Mouse (Mus musculus) left cerebral cortex, adult 11 months (tissue): Measurements from ENCODE around the gene Sv2b.

ENCODE experiments used
- DNase-seq: peaks from one replicate; pipeline ENCODE4 v3.0.0; 2022; ENCODE audit warnings: low spot score

Sv2b gene

DNA sequence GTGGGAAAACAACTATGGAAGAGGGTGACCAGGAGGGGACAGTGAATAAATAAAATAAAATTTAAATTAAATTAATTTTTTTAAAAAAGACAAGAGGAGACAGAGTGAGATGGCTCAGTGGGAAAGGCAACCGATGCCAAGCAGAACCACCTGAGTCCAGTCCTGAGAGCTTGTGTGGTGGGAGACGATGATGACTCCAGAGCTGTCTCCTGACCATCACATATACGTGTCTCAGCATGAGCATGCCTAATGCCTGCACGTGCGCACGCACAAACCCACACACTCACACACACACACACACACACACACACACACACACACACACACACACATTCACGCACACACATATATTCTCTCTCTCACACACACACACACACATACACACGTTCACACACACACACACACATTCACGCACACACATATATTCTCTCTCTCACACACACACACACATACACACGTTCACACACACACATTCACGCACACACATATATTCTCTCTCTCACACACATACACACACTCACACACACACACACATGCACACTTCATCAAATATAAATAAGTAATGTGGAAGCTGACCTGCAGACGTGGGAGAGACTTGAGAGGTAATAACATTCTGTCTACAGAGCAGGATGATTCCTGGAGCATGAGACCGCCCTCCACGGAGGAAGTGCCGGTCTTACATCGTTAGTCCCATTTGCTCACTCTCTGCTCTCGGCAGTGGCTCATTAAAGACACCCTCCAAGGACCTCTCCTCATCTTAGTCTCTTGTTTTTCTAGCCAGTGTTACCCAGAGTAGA, 206.3 kb downstream of the Sv2b start:
- DNase-seq = no peak

DNA sequence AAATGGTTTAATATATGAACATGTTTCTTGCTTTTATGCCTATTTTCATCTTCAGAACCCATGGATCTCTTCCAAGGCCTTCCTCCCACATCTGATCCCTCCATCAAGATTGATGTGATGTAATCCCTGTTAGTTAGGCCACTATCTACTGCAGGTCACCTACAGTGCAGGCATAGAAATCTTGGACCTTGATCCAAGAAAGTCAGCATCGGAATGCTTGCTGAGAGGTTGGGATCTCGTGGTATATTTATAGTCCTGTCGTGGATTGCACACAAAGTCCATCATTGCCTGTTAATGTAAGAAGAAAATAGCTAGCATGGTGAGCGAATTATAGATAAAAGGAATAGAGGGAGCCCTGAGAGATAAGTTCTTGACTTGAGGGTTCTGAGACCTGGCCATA, 223.6 kb downstream of the Sv2b start:
- DNase-seq = no peak

DNA sequence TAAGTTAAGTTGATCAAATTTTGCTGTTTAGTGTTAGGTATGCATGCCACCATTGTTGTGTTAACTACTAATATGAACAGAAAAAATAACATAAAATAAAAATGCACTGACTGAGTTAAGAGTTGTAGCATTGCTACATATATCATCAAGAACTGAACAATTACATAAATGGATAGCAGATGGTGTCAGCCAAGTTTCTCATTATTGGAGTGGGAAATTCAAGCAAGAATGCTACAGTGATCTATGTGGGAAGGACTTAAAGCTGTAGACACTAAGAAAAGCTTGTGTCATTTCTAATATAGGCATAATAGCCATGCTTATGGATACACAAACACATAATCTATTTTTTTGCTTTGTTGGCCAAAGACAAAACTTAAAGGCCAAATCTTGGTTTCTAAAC, 228.9 kb downstream of the Sv2b start:
- DNase-seq = no peak

DNA sequence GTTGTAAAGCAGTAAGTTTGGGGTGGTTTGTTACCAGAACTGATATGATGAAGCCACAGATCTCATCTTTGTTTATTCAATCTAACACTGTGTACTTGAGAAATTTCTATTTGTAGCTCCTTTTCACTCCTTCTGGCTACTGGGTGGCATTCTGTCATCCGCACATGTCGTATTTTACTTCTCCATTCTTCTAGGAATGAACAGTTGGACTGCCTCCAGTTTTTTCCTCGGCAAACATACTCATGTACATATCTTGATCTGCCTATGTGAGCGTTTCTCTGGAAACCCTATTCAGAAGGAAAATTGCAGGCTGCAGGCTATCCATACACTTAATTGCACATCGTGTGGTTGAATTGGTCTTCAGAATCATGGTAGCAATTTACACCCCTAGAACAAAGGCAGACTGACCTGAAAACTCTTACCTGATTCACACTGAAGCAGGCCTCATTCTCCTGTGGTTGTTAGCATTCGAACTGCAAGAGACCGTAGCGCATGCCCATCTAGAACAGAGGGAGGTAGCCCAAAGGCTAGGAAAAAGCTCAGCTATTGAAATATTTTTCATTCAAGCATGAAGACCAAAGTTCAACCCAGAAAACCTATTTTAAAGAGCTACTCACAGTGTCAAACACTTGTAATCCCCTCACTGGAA, 231.4 kb downstream of the Sv2b start:
- peak; percentile 27 for DNase-seq
